Mouse (Mus musculus): ENCODE results near the gene Ovol3. TPM values are rescaled to one million over a fixed set of nuclear protein-coding genes. Genes with fewer than 3 reads are reported as not detected.

The Ovol3 gene
- polyA plus RNA-seq, 2 experiments from 2014 or later: not detected

DNA sequence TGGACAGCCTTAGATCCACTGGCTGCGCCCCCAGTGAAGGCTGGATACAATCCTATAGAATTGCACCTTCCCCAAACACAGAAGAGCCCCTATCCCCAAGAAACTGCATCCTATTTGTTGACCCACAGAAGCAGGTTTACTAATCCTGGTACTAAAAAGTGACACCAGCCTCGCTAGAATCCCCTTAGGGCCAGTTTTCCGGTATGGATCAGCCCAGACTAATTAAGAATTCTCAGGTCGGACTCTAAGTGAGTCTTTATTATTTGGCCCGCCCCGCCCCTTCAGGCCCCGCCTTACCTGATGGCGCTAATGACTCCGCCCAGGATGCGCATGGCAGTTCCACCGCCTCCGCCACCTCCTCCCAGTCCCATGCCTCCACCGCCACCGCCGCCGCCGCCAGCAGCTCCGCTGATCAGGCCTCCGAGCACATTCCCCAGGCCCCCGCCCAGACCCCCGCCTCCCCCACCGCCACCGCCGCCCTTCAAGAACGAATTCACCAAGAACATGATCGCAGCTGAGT lies 41.9 kb downstream of the Ovol3 start:
- ATAC-seq: peak; percentile 48

DNA sequence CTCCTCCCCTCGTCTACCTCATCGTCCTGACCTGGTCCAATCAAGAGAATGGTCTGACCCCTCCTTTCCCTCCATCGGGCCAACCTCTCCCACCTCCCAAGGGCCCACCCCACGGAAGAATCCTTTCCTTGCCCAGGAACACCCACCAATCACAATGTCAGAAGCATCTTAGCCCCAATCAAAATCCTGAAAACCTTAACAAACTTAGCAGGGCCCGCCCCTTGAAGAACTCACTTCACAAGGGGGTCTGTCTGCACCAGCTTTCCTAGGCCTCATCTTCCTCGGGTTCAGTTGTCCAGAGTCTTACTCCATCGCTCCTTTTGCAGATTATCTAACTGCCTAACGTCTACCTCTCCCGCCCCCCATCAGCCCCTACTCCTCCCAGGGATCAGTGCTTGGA lies 42.5 kb downstream of the Ovol3 start:
- no peak for ATAC-seq

DNA sequence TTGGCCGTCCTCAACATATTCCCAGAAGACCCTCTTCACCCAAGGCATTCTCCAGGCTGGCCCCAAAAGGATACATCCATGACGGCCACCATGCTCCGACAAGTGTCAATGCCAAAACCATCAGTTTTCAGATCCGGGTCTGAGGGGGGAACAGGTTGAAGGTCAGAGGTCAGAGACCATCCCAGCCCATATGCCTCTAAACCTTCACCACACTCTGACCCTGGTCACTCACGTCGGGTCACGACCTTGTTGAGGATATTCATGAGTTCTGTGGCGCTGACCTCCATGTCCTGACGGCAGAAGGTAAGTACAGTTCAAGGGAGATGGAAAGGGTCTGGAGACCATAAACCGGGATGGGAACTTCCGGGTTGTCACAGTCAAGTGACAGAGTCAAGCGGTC lies 43.4 kb downstream of the Ovol3 start:
- no peak for ATAC-seq

DNA sequence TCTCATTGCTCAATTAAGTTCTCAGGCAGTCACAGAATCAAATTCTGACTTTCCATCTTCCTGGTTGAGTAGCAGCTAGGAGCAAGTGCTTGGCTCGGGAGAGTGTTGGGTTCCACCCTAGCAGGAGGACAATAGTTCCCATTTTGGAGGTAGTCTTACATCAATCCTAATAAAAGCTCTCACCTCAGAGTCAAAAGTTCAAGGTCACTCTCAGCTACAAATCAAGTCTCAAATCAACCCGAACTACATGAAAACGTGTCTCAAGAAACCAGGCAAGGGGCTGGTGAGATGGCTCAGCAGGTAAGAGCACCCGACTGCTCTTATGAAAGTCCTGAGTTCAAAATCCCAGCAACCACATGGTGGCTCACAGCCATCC lies 46.4 kb downstream of the Ovol3 start:
- no peak for ATAC-seq

DNA sequence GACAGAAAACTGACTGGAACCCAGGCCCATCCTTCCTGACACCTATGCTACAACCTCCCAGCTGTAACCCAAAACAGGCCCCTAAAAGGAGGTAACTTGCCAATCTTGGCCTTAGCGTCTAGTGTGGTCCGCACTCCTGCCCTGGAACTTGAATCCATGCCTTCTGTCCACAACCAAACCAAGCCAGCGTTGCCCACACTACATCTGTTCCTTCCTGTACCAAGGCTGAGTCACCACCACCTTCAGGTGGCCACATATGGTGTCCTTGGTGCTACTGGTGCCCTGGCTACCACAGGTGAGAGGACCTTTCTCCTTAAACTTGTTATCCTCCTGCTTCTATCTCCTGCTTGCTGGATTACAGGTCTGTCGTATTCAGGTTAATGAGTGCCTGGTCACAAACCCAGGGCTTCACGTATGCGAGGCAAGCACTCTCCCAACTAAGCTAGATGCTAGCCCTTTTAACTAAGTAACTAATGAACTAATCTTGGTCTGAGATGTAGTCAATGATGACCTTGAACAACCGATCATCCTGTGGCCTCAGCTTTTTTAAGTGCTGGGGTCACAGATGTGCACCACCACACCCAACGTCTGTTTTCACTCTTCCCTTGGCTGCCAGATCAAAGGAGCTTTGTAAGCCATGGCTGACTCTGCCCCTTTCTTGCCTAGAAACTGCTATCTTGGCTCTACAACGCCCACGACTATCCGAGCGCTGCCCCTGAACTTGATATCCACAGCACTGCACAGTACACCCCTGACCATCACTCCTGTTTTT lies 47.0 kb downstream of the Ovol3 start:
- ATAC-seq: no peak

DNA sequence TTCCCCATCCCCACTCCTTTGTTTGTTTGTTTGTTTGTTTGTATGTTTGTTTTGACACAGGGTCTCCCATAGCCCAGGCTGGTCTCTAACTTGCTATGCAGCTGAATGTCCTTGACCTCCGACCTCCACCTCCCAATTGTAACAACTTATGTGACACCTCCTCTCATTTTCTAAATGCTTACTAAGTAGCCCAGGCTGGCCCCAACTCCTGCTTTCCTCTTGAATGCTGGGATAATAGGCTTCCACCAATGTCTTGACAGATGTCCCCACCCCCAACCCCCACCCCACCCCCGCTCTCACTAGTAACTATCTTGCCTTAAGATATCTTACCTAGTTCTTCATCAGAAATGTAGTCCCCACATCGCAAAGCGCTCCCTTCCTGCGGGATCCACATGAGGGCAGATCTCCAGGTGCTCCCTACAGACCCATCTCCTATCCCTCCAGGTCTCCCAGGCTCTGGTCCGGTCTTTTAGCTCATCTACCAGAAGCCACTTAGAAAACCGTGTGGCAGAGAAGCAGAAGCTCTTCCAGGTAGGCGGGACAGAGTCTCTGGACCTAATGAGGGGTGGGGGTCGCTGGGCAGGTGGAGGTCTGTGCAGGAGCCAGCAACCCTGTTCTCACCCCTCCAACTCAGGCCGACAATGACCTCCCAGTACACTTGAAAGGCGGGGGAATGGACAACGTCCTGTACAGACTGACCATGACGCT lies 50.7 kb downstream of the Ovol3 start:
- ATAC-seq: no peak

DNA sequence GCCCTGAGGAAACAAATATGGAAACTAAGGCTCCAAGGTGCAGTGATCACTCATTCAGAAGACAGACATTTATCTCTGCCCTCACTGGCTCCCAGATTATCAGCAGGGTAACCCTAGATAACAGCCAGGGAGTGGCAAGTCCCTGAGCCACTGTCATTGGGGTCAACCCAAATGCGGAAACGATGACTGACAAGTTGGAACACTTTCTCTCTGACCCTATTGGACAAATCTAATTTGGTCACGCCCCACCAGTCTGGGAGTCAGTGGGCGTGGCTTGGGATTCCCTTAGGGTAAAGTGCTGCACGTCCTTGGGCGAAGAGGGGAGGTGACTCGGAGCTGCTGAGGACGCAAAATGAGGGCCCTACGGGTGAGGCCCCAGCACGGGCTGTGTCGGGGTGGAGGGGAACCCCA lies 51.6 kb downstream of the Ovol3 start, which contains the start of gene Cox7a1:
Gene Cox7a1 (plus strand): TSS at position 266 of the 411 bp plus-strand sequence.
- ATAC-seq: peak; percentile 81

Other genes with a start within 250 kb of the Ovol3 start
- 1 to 10 TPM; 4.3 to 5.2 TPM for gene Zfp14, start 184.3 kb downstream of the Ovol3 start, polyA plus RNA-seq (2017; shearing (Covaris generic))
- 1 to 10 TPM; 4.9 to 5.5 TPM for gene Zfp82, start 162.8 kb downstream of the Ovol3 start, polyA plus RNA-seq (2017; shearing (Covaris generic))
- 1 to 10 TPM; 1.9 to 3.2 TPM for gene Gm26920, start 145.3 kb downstream of the Ovol3 start, polyA plus RNA-seq (2017; shearing (Covaris generic))
- 1 to 10 TPM; 8.4 to 9.9 TPM for gene Zfp566, start 145.2 kb downstream of the Ovol3 start, polyA plus RNA-seq (2017; shearing (Covaris generic))
- gene Zfp260, start 140.9 kb downstream of the Ovol3 start, polyA plus RNA-seq (2017; shearing (Covaris generic)): 10 to 100 TPM; 56.6 to 88.9 TPM
- gene Zfp382, start 113.8 kb downstream of the Ovol3 start, polyA plus RNA-seq (2017; shearing (Covaris generic)): 10 to 100 TPM; 11.8 to 13.4 TPM
- 10 to 100 TPM; 11.4 to 18.0 TPM for gene Zfp146, start 66.0 kb downstream of the Ovol3 start, polyA plus RNA-seq (2017; shearing (Covaris generic))
- gene Cox7a1, start 51.6 kb downstream of the Ovol3 start, polyA plus RNA-seq (2017; shearing (Covaris generic)): 1 to 10 TPM in 1 of 2 experiments, not detected in 1; 4.6 TPM
- 10 to 100 TPM; 72.6 to 76.3 TPM for gene Capns1, start 36.9 kb downstream of the Ovol3 start, polyA plus RNA-seq (2017; shearing (Covaris generic))
- gene Polr2i, start 3.8 kb downstream of the Ovol3 start, polyA plus RNA-seq (2017; shearing (Covaris generic)): 10 to 100 TPM; 43.3 to 55.7 TPM
- gene Tbcb, start 3.5 kb downstream of the Ovol3 start, polyA plus RNA-seq (2017; shearing (Covaris generic)): 100 to 1,000 TPM; 124 to 138 TPM
- under 1 TPM; 0.33 to 0.48 TPM for gene Thap8, start 44.4 kb upstream of the Ovol3 start, polyA plus RNA-seq (2017; shearing (Covaris generic))
- gene Wdr62, start 44.7 kb upstream of the Ovol3 start, polyA plus RNA-seq (2017; shearing (Covaris generic)): 1 to 10 TPM; 2.9 TPM
- 1 to 10 TPM; 3.8 to 5.2 TPM for gene Clip3, start 56.0 kb upstream of the Ovol3 start, polyA plus RNA-seq (2017; shearing (Covaris generic))
- gene Alkbh6, start 73.0 kb upstream of the Ovol3 start, polyA plus RNA-seq (2017; shearing (Covaris generic)): 100 to 1,000 TPM; 121 to 130 TPM
- gene Syne4, start 79.1 kb upstream of the Ovol3 start, polyA plus RNA-seq (2017; shearing (Covaris generic)): 1 to 10 TPM; 2.9 to 6.4 TPM
- not detected for gene E130208F15Rik, start 86.0 kb upstream of the Ovol3 start, polyA plus RNA-seq (2017; shearing (Covaris generic))
- 1 to 10 TPM; 4.2 to 8.5 TPM for gene Sdhaf1, start 88.2 kb upstream of the Ovol3 start, polyA plus RNA-seq (2017; shearing (Covaris generic))
- gene Lrfn3, start 127.0 kb upstream of the Ovol3 start, polyA plus RNA-seq (2017; shearing (Covaris generic)): not detected
- 1 to 10 TPM in 1 of 2 experiments, not detected in 1; 8.1 TPM for gene Tyrobp, start 178.0 kb upstream of the Ovol3 start, polyA plus RNA-seq (2017; shearing (Covaris generic))
- 100 to 1,000 TPM; 433 to 632 TPM for gene Hcst, start 184.1 kb upstream of the Ovol3 start, polyA plus RNA-seq (2017; shearing (Covaris generic))
- gene Nfkbid, start 186.0 kb upstream of the Ovol3 start, polyA plus RNA-seq (2017; shearing (Covaris generic)): 10 to 100 TPM; 36.5 to 41.2 TPM
- gene Aplp1, start 209.8 kb upstream of the Ovol3 start, polyA plus RNA-seq (2017; shearing (Covaris generic)): 1 to 10 TPM; 3.0 to 4.3 TPM
- gene Kirrel2, start 222.0 kb upstream of the Ovol3 start, polyA plus RNA-seq (2017; shearing (Covaris generic)): not detected
- under 1 TPM in 1 of 2 experiments, not detected in 1; 0.24 TPM for gene Nphs1, start 222.6 kb upstream of the Ovol3 start, polyA plus RNA-seq (2017; shearing (Covaris generic))